Mouse (Mus musculus): ENCODE measurements around the gene Hcrtr1. TPM values are rescaled to one million over a fixed set of nuclear protein-coding genes. Genes with fewer than 3 reads are reported as not detected.

The Hcrtr1 gene
- polyA plus RNA-seq, 1 experiment from 2014 or later, result 1.7 TPM

DNA sequence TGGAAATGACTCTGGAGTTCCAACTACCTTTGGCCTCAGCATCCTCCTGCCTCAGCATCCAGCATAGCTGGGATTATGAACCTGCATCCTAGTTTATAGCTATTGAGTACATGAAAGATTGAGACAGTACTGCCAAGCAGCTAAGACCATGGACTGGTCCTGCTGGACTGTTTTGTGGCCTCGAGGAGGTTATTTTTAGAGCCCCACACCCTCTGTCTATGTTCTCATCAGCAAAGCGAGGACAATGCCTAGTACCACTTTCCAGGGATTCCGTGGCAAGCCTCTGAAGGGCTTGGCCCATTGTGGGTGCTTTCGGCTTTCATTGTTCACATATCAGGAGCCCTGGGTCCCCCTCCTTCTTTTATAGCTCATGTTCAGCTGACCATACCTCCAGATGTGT lies 31.2 kb upstream of the Hcrtr1 start:
- ATAC-seq (ENCODE audit: low FRiP score) (no peak), DNase-seq (ENCODE audit: low spot score) (no peak)
- Histone ChIP-seq H3K9ac (no peak overlapping the region), H3K9me3 (ENCODE audit: control insufficient read depth, low read length) (no peaks in the 10 kb centered on the region), H3K4me1 (replicated peaks; ENCODE audit: control insufficient read depth, insufficient read depth, low read length) (peaks cover 13% of the 10 kb centered on the region), H3K4me2 (replicated peaks) (no peak overlapping the region), H3K27ac (no peak overlapping the region), H3K27me3 (ENCODE audit: control insufficient read depth, insufficient read depth, low read length) (peaks cover 37% of the 10 kb centered on the region), H3K36me3 (replicated peaks; ENCODE audit: control insufficient read depth, insufficient read depth) (no peaks in the 10 kb centered on the region), H3K4me3 (replicated peaks; ENCODE audit: low read length) (no peak overlapping the region)
- 80% methylated on average over 4 of the region's 4 CpGs for WGBS

DNA sequence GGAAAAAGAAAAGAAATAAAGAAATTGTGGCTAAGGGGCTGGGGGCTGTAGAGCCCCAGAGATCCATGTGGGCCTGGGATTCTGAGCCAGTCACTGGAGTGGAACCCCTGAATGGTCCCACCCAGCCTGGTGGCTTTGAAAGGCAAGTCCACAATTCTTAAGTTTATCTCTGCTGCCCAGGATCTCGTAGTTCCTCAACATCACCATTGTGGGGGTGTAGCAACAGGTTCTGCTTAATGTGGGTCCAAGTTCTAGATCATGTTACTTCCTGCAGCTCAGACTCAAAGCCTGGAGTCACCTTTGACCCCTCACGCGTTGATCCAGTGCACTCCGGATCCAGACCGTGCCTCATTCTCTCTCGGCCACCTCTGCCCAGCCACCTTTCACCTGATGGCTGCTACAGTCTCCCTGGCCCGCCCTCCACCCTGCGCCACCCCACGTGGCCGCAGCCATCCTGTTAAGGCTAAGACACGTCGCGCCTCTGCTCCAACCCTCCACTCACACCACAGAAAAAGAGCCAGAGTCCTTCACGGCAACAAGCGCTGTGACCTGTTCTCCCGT lies 30.3 kb upstream of the Hcrtr1 start:
- Histone ChIP-seq H3K9ac (no peak overlapping the region), H3K4me3 (replicated peaks; ENCODE audit: low read length) (no peak overlapping the region), H3K27ac (no peak overlapping the region), H3K36me3 (replicated peaks; ENCODE audit: control insufficient read depth, insufficient read depth) (no peaks in the 10 kb centered on the region), H3K4me2 (replicated peaks) (no peak overlapping the region), H3K9me3 (ENCODE audit: control insufficient read depth, low read length) (no peaks in the 10 kb centered on the region), H3K4me1 (replicated peaks; ENCODE audit: control insufficient read depth, insufficient read depth, low read length) (peaks cover 5% of the 10 kb centered on the region), H3K27me3 (ENCODE audit: control insufficient read depth, insufficient read depth, low read length) (peaks cover 29% of the 10 kb centered on the region)
- 82% methylated on average over 16 of the region's 16 CpGs for WGBS
- no peak for DNase-seq (ENCODE audit: low spot score)
- ATAC-seq (ENCODE audit: low FRiP score), result no peak

DNA sequence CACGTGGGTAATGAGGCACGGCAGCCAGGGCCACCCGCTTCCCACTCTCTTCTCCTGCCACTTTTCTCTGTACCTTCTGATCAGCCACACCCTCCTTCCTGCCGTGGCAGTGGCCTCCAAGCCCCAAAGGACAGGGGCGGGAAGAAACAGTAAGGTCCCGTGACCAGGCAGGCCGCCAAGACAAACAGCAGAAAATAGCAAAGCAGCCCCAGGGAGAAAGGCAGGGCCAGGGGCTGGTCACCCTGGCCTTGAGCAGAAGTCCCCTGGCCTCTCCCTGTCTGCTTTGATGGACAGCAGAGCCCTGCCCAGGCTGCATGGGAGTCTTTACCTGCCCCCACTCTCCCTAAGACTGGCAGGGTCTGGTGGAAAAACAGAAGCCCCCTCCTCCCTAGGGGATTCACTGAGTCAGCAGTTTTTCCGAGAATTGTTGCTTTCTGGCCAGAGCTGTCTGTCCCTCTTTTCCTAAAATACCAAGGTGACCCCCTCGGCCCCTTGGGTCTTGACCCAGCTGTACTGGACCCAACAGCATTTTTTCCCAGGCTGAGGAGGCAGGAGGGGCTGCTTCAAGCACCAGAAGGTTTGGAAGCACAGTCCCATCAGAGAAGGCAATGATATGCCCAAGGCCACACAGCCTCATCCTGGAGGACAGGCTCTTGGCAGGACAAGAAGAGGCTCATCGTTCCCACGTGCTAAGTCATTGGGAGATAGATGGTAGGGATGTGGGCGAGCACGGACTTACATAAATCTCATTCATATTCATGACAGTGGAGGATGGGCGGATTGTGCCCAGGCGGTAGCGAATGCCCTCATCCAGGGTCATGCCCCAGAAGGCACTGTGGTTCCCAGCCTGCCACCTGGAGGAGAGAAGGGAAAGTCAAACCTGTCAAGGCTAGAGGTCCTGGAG lies 29.4 kb upstream of the Hcrtr1 start:
- Histone ChIP-seq H3K4me3 (replicated peaks; ENCODE audit: low read length) (no peak overlapping the region), H3K27me3 (ENCODE audit: control insufficient read depth, insufficient read depth, low read length) (peaks cover 26% of the 10 kb centered on the region), H3K9ac (no peak overlapping the region), H3K9me3 (ENCODE audit: control insufficient read depth, low read length) (no peaks in the 10 kb centered on the region), H3K36me3 (replicated peaks; ENCODE audit: control insufficient read depth, insufficient read depth) (no peaks in the 10 kb centered on the region), H3K4me2 (replicated peaks) (0 out of 2 replicates have a peak overlapping the region, but pooled peaks have one; percentile 4), H3K27ac (no peak overlapping the region), H3K4me1 (replicated peaks; ENCODE audit: control insufficient read depth, insufficient read depth, low read length) (peaks cover 5% of the 10 kb centered on the region)
- peak; percentile 49 for DNase-seq (ENCODE audit: low spot score)
- 24% methylated on average over 16 of the region's 16 CpGs for WGBS
- ATAC-seq (ENCODE audit: low FRiP score), result no peak

DNA sequence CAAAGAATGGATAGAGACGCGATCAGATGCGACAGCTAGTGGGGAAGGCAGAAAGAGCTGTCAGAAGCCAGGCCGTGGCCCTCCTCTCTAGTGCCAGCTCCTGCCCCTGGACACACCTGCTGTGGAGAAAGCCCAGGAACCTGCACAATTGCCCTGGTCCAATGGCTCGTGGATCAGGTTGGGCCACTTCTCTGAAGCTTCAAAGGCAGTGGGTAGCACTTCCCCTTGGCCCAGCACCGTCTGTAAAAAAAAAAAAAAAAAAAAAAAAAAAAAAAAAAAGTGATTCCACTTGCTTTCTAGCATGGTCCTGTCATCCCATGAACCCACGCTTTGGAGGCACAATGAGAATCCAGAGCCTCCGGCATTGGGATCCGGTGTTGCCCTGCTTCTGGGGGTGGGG lies 28.7 kb upstream of the Hcrtr1 start:
- peak overlapping the region; percentile 32 for H3K4me2 ChIP-seq (replicated peaks)
- WGBS, result 36% methylated on average over 9 of the region's 9 CpGs
- H3K36me3 ChIP-seq (replicated peaks; ENCODE audit: control insufficient read depth, insufficient read depth), result no peaks in the 10 kb centered on the region
- no peak overlapping the region for H3K4me3 ChIP-seq (replicated peaks; ENCODE audit: low read length)
- peaks cover 25% of the 10 kb centered on the region for H3K27me3 ChIP-seq (ENCODE audit: control insufficient read depth, insufficient read depth, low read length)
- DNase-seq (ENCODE audit: low spot score) (no peak), ATAC-seq (ENCODE audit: low FRiP score) (no peak)
- H3K4me1 ChIP-seq (replicated peaks; ENCODE audit: control insufficient read depth, insufficient read depth, low read length), result peaks cover 5% of the 10 kb centered on the region
- no peaks in the 10 kb centered on the region for H3K9me3 ChIP-seq (ENCODE audit: control insufficient read depth, low read length)
- H3K9ac ChIP-seq, result no peak overlapping the region
- H3K27ac ChIP-seq, result no peak overlapping the region

DNA sequence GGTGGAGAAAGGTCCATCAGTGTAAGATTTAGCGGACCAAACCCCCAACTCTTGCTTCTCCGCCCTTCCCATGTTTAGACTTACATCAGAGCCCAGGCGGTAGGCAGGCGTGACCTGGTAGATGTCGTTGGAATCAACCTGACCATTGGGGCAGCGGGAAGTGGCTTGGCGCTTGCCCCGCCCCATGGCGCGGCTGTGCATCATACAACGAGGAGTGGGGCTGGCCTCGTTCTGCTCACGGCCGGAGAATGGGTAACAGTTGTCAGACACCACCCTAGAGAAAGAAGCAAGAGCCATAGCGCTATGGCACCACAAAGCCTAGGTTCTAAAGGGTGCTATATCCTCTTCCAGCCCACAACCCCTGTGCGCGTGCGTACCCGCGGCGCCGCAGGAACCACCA lies 28.2 kb upstream of the Hcrtr1 start:
- Histone ChIP-seq H3K27me3 (ENCODE audit: control insufficient read depth, insufficient read depth, low read length) (peaks cover 30% of the 10 kb centered on the region), H3K9me3 (ENCODE audit: control insufficient read depth, low read length) (no peaks in the 10 kb centered on the region), H3K27ac (no peak overlapping the region), H3K4me1 (replicated peaks; ENCODE audit: control insufficient read depth, insufficient read depth, low read length) (peaks cover 5% of the 10 kb centered on the region), H3K9ac (no peak overlapping the region), H3K4me3 (replicated peaks; ENCODE audit: low read length) (no peak overlapping the region), H3K4me2 (replicated peaks) (peak overlapping the region; percentile 32), H3K36me3 (replicated peaks; ENCODE audit: control insufficient read depth, insufficient read depth) (no peaks in the 10 kb centered on the region)
- ATAC-seq (ENCODE audit: low FRiP score) (no peak), DNase-seq (ENCODE audit: low spot score) (no peak)
- 55% methylated on average over 22 of the region's 22 CpGs for WGBS

DNA sequence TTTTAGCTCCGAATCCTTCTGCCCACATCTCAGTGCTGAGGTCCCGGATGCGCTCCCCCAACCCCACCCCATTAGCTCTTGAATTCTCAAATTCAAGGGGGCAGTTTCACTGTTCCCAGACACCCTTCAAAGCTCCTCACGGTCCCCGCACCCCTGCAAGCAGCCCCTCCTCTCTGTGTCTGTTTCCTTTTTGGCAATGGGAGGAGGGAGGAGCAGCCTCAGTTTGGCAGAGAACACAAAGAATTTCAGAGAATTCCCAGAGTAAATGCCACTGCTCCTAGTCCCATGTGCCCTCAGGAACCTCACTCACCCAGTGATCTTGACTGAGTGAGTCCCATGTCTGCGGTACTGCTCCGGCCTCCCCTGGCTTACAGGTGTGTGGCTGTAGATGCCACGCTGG lies 27.4 kb upstream of the Hcrtr1 start:
- DNase-seq (ENCODE audit: low spot score) (no peak), ATAC-seq (ENCODE audit: low FRiP score) (no peak)
- Histone ChIP-seq H3K4me2 (replicated peaks) (no peak overlapping the region), H3K9me3 (ENCODE audit: control insufficient read depth, low read length) (no peaks in the 10 kb centered on the region), H3K9ac (no peak overlapping the region), H3K4me3 (replicated peaks; ENCODE audit: low read length) (no peak overlapping the region), H3K36me3 (replicated peaks; ENCODE audit: control insufficient read depth, insufficient read depth) (no peaks in the 10 kb centered on the region), H3K27ac (no peak overlapping the region), H3K4me1 (replicated peaks; ENCODE audit: control insufficient read depth, insufficient read depth, low read length) (peaks cover 5% of the 10 kb centered on the region), H3K27me3 (ENCODE audit: control insufficient read depth, insufficient read depth, low read length) (peaks cover 31% of the 10 kb centered on the region)
- WGBS, result 74% methylated on average over 8 of the region's 8 CpGs

DNA sequence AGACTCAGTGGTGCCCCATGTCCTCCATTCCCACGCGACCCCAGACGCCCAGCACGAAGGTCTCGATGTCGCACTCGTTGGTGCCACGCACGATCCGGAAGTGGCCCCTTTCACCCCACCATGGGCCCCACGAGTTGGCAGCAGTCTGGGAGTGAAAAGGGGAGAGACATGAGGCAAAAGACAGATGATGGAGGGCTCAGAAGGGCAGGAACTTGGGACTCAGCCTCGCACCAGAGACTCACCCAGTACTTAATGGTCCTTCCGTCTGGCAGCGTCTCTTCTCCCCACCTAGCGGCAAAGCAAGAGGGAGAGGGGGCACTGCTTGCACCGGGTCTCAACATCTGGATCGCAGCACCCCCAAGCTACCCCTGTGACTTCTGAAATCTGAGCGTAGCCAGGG lies 26.9 kb upstream of the Hcrtr1 start:
- peaks cover 31% of the 10 kb centered on the region for H3K27me3 ChIP-seq (ENCODE audit: control insufficient read depth, insufficient read depth, low read length)
- H3K9me3 ChIP-seq (ENCODE audit: control insufficient read depth, low read length), result no peaks in the 10 kb centered on the region
- H3K4me2 ChIP-seq (replicated peaks), result no peak overlapping the region
- H3K27ac ChIP-seq, result no peak overlapping the region
- no peak overlapping the region for H3K9ac ChIP-seq
- H3K36me3 ChIP-seq (replicated peaks; ENCODE audit: control insufficient read depth, insufficient read depth), result no peaks in the 10 kb centered on the region
- ATAC-seq (ENCODE audit: low FRiP score) (no peak), DNase-seq (ENCODE audit: low spot score) (no peak)
- 79% methylated on average over 18 of the region's 18 CpGs for WGBS
- no peak overlapping the region for H3K4me3 ChIP-seq (replicated peaks; ENCODE audit: low read length)
- peaks cover 5% of the 10 kb centered on the region for H3K4me1 ChIP-seq (replicated peaks; ENCODE audit: control insufficient read depth, insufficient read depth, low read length)

DNA sequence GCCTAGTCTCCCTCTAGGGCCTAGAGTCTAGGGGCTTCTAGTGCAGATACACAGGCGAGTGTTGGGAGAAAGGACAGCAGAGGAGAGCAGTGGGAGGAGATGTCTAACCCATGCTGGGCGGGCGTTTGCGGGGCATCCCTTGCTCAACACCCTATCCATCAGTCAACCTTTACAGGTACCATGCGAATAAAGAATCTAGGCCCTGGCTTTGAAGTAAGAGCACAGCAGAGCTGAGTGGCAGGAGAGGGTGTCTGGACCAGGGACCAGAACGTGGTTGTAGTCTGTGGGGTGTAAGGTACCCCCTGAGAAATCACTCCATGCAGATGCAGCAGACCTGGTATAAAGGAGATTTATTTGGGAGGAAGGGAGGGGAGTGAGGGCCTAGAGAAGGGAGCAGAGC lies 25.0 kb upstream of the Hcrtr1 start:
- Histone ChIP-seq H3K4me3 (replicated peaks; ENCODE audit: low read length) (no peak overlapping the region), H3K27ac (no peak overlapping the region), H3K9ac (no peak overlapping the region), H3K4me2 (replicated peaks) (no peak overlapping the region), H3K9me3 (ENCODE audit: control insufficient read depth, low read length) (no peaks in the 10 kb centered on the region), H3K27me3 (ENCODE audit: control insufficient read depth, insufficient read depth, low read length) (peaks cover 31% of the 10 kb centered on the region), H3K4me1 (replicated peaks; ENCODE audit: control insufficient read depth, insufficient read depth, low read length) (peaks cover 5% of the 10 kb centered on the region), H3K36me3 (replicated peaks; ENCODE audit: control insufficient read depth, insufficient read depth) (no peaks in the 10 kb centered on the region)
- ATAC-seq (ENCODE audit: low FRiP score) (no peak), DNase-seq (ENCODE audit: low spot score) (no peak)
- 74% methylated on average over 6 of the region's 6 CpGs for WGBS

DNA sequence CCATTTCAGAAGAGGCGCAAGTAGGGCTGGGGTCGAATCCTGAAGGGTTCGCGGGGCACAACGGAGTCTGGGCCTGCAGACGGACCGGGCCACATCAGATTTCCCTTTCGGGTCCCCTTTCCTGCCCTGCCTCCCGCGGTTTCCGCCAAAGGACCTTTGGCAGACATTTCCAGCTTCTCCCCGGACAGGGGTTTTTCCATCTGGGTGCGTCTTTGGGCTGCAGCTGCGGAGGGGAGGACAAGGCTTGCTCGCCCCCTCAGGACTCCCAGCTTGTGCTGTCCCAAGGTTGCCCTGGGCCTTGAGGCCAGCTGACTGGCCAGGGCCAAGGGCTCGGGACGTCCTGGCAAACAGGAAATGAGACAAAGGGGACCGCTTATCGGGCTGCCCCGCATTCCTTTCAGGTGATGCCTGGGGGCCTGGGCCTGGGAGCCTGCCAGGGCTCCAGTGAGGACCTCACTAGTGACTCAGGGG lies 24.3 kb upstream of the Hcrtr1 start:
- no peaks in the 10 kb centered on the region for H3K36me3 ChIP-seq (replicated peaks; ENCODE audit: control insufficient read depth, insufficient read depth)
- 6% methylated on average over 20 of the region's 20 CpGs for WGBS
- peaks cover 4% of the 10 kb centered on the region for H3K4me1 ChIP-seq (replicated peaks; ENCODE audit: control insufficient read depth, insufficient read depth, low read length)
- no peaks in the 10 kb centered on the region for H3K9me3 ChIP-seq (ENCODE audit: control insufficient read depth, low read length)
- 0 out of 2 replicates have a peak overlapping the region, but pooled peaks have one; percentile 6 for H3K9ac ChIP-seq
- ATAC-seq (ENCODE audit: low FRiP score), result no peak
- no peak overlapping the region for H3K27ac ChIP-seq
- H3K4me3 ChIP-seq (replicated peaks; ENCODE audit: low read length), result no peak overlapping the region
- DNase-seq (ENCODE audit: low spot score), result no peak
- peaks cover 31% of the 10 kb centered on the region for H3K27me3 ChIP-seq (ENCODE audit: control insufficient read depth, insufficient read depth, low read length)
- peak overlapping the region; percentile 25 for H3K4me2 ChIP-seq (replicated peaks)

Data from hindbrain, embryonic 14.5 days (tissue).